Mouse (Mus musculus) lung, postnatal 0 days (tissue): ENCODE measurements around the gene Vmn2r83. TPM values are rescaled to one million over a fixed set of nuclear protein-coding genes. Genes with fewer than 3 reads are reported as not detected.

Source experiments
- ATAC-seq: fragments of 200-750 bp; cut with Nextera tagmentation; 2 replicates; pipeline ENCODE4 v1.8.0; 2017; ENCODE audit warnings: moderate library complexity
- DNase-seq: peaks from one replicate; pipeline ENCODE4 v3.0.0-alpha.2; 2016; ENCODE audit warnings: low spot score
- H3K27ac ChIP-seq: fragments of 300-500 bp; sonication (generic); 2 replicates; pipeline ENCODE4 v1.5.1; 2014; ENCODE audit warnings: antibody characterized with exemption, mild to moderate bottlenecking, low read length, mixed read lengths
- H3K27me3 ChIP-seq: fragments of 300-500 bp; sonication (generic); replicated peaks from 2 replicates; pipeline ENCODE4 v1.6.1; 2014; ENCODE audit warnings: low read length, mixed read lengths; ENCODE audit not compliant: insufficient read depth
- H3K36me3 ChIP-seq: fragments of 300-500 bp; sonication (generic); 2 replicates; pipeline ENCODE4 v1.6.1; 2014; ENCODE audit warnings: low read length, mixed read lengths; ENCODE audit not compliant: insufficient read depth
- H3K4me1 ChIP-seq: fragments of 300-500 bp; sonication (generic); 2 replicates; pipeline ENCODE4 v1.6.1; 2014; ENCODE audit warnings: antibody characterized with exemption, low read depth, low read length, mixed read lengths; ENCODE audit not compliant: insufficient read depth
- H3K4me2 ChIP-seq: fragments of 300-500 bp; sonication (generic); replicated peaks from 2 replicates; pipeline ENCODE4 v1.6.1; 2014; ENCODE audit warnings: low read depth, mild to moderate bottlenecking, low read length, moderate library complexity, mixed read lengths
- H3K4me3 ChIP-seq: fragments of 300-500 bp; sonication (generic); 2 replicates; pipeline ENCODE4 v1.5.1; 2014; ENCODE audit warnings: low read depth, low read length
- H3K9ac ChIP-seq: fragments of 300-500 bp; sonication (generic); replicated peaks from 2 replicates; pipeline ENCODE4 v1.6.1; 2014; ENCODE audit warnings: low read depth, mild to moderate bottlenecking
- H3K9me3 ChIP-seq: fragments of 300-500 bp; sonication (generic); 2 replicates; pipeline ENCODE4 v1.6.1; 2016; ENCODE audit warnings: low read length, mixed read lengths
- CTCF ChIP-seq: IDR thresholded peaks from 2 replicates; pipeline ENCODE4 v1.5.1; 2016; ENCODE audit warnings: antibody characterized with exemption, mild to moderate bottlenecking
- EP300 ChIP-seq: IDR thresholded peaks from 2 replicates; pipeline ENCODE4 v1.6.1; 2016; ENCODE audit warnings: antibody characterized with exemption, mild to moderate bottlenecking, control low read depth
- whole genome bisulfite sequencing: fragments of 180-500 bp; shearing (Covaris S2); extraction: QIAGEN DNeasy Blood & Tissue Kit; methylation state at CpG from one replicate; pipeline ENCODE4 v1.1.7; 2014; 5-methylcytosine and 5-hydroxymethylcytosine counted together
- polyA plus RNA-seq: library from polyadenylated mRNA; unstranded; fragments of >200 nt; fragmentation: Nextera tagmentation; extraction: Ambion mirVana; gene quantifications from 2 replicates; pipeline ENCODE4 v1.2.1, GENCODE M21; 2015

Gene Vmn2r83
- polyA plus RNA-seq, 1 experiment from 2014 or later, result not detected

DNA sequence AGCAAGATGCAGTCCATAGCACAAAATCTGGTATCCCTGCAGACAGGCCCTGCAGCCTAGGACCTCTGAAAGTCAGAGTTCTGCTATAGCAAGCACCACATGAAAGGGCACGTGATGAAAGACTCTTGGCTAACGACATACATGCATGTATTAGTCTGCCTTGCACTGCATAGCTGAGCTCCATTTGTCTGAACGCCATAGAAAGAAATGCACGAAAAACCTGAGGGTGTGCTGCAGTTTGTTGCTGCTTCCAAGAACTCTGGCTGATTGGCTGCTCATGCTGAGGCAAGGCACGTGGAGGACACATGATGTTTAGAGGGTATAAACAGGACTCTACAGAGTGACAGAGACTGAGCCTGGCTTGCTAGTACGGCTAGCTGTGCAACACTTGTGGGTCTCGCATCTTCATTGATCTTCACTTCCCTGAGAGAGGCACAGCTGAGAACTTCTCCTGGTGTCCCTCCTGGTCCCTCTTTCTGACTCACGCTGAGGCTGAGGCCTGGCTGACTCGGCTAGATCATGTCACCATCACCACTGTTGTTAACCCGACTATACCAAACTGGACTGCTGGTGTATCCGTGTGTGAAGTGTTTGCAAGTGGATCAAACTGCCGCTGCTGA, 68.0 kb downstream of the Vmn2r83 start:
- Histone ChIP-seq H3K27ac (no peak overlapping the region), H3K36me3 (peaks cover 9% of the 10 kb centered on the region), H3K9ac (no peak overlapping the region), H3K9me3 (no peaks in the 10 kb centered on the region), H3K4me3 (no peak overlapping the region), H3K27me3 (no peaks in the 10 kb centered on the region), H3K4me1 (peaks cover 5% of the 10 kb centered on the region; the same call in 1 of the 2 replicates), H3K4me2 (no peak overlapping the region)
- 67% methylated on average over 12 of the region's 12 CpGs for WGBS
- ATAC-seq (no peak), DNase-seq (no peak)
- no peak for TF ChIP-seq EP300
- TF ChIP-seq CTCF, result no peak

DNA sequence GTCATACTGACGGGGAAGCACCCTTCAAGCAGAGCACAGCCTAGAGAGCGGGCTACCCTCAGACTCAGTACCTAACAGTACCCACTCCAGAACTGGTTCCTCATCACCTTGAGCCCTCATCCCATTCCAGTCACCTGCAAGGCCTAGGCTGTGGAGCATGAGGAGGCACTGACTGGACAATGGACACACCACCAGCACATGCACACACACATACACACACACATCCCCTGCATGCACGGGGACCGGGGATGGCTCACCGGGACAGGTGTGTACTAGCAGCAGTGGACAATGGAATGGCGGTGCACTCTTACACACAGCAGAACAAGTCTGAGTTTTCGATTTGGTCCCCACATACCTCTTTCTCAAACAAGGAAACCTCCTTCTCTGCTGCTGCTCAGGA, 68.7 kb downstream of the Vmn2r83 start:
- H3K9me3 ChIP-seq, result no peaks in the 10 kb centered on the region
- H3K9ac ChIP-seq, result no peak overlapping the region
- no peak overlapping the region for H3K4me3 ChIP-seq
- peaks cover 9% of the 10 kb centered on the region for H3K36me3 ChIP-seq
- no peak overlapping the region for H3K4me2 ChIP-seq
- no peak for ATAC-seq
- H3K27ac ChIP-seq, result no peak overlapping the region
- TF ChIP-seq EP300, result no peak
- no peak for TF ChIP-seq CTCF
- peaks cover 5% of the 10 kb centered on the region; the same call in 1 of the 2 replicates for H3K4me1 ChIP-seq
- no peaks in the 10 kb centered on the region for H3K27me3 ChIP-seq
- DNase-seq, result no peak
- WGBS, result 89% methylated on average over 7 of the region's 7 CpGs

DNA sequence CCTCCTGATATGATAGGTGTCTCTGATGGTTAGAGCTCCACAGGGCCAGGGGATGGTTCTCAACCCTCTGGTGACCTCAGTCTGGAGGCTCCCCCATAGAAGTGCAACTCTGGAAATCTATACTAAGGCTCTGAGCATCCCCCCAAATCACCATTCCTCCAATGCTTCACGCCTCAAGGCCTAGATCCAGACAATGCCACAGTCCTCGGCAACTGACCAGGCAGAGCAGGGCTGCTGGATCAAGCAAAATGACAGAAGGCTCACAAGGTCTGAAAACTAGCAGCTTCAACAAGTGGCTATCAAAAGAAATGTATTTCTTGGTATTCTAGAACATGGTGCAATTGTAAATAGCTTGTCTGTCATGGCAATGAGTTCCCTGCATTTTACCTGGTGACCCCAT, 69.2 kb downstream of the Vmn2r83 start:
- DNase-seq, result no peak
- no peak for ATAC-seq

DNA sequence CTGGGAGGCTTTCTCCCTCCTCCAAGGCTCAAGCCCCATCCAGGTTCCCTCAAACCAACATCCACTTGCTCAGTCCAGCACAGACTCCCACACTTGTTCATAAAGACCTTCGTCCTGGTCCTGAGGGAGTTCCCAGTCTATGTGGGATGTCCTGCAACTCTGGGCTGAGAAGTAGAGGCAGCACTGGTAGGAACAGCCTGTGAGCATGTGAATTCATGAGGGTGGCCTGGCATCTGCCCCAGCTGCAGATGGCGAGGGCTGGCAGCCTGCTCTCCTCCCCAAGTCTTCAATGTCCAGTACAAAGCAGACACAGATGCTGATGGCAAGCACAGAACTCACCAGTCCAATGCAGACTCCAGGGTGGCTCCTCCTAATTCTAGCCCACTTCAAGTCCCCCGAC, 69.8 kb downstream of the Vmn2r83 start:
- Histone ChIP-seq H3K27me3 (no peaks in the 10 kb centered on the region), H3K36me3 (peaks cover 16% of the 10 kb centered on the region), H3K4me1 (no peaks in the 10 kb centered on the region), H3K9me3 (no peaks in the 10 kb centered on the region), H3K27ac (no peak overlapping the region), H3K4me2 (no peak overlapping the region), H3K9ac (no peak overlapping the region), H3K4me3 (no peak overlapping the region)
- WGBS, result 89% methylated on average over 3 of the region's 3 CpGs
- TF ChIP-seq EP300, result no peak
- ATAC-seq, result no peak
- DNase-seq, result no peak

More for the DNA sequence above, 69.2 kb downstream of the Vmn2r83 start:
- TF ChIP-seq CTCF, result no peak
- no peak for TF ChIP-seq EP300
- H3K9me3 ChIP-seq, result no peaks in the 10 kb centered on the region
- no peak overlapping the region for H3K9ac ChIP-seq
- peaks cover 2% of the 10 kb centered on the region; the same call in 1 of the 2 replicates for H3K4me1 ChIP-seq
- 81% methylated on average over 2 of the region's 2 CpGs for WGBS
- no peak overlapping the region for H3K27ac ChIP-seq
- no peak overlapping the region for H3K4me2 ChIP-seq
- peaks cover 12% of the 10 kb centered on the region for H3K36me3 ChIP-seq
- no peaks in the 10 kb centered on the region for H3K27me3 ChIP-seq
- H3K4me3 ChIP-seq, result no peak overlapping the region

DNA sequence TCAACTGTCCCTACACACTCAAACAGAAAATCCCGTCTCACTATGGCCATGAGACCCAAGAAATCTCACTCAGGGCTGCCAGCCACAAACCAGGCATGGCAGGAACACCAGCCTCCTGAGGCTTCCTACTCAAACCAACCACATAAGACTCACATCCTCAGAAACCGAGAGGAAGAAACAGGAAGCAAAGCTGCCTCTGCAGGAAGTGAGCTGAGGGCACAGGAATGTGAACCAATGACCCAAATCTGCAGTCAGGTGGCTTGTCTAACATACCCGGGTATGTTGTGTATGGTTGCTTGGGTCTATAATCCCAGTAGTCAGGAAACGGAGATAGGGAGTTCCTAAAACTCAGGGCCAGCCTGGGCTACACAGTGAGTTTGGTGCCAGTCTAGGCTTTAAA, 70.3 kb downstream of the Vmn2r83 start:
- Histone ChIP-seq H3K27ac (no peak overlapping the region), H3K4me1 (no peaks in the 10 kb centered on the region), H3K9me3 (no peaks in the 10 kb centered on the region), H3K4me2 (no peak overlapping the region), H3K4me3 (no peak overlapping the region), H3K36me3 (peaks cover 20% of the 10 kb centered on the region), H3K9ac (no peak overlapping the region), H3K27me3 (no peaks in the 10 kb centered on the region)
- ATAC-seq, result peak; percentile 25; the same call in 1 of the 2 replicates
- no peak for TF ChIP-seq EP300
- peak; percentile 36 for DNase-seq
- WGBS, result 45% methylated on average over 4 of the region's 4 CpGs

DNA sequence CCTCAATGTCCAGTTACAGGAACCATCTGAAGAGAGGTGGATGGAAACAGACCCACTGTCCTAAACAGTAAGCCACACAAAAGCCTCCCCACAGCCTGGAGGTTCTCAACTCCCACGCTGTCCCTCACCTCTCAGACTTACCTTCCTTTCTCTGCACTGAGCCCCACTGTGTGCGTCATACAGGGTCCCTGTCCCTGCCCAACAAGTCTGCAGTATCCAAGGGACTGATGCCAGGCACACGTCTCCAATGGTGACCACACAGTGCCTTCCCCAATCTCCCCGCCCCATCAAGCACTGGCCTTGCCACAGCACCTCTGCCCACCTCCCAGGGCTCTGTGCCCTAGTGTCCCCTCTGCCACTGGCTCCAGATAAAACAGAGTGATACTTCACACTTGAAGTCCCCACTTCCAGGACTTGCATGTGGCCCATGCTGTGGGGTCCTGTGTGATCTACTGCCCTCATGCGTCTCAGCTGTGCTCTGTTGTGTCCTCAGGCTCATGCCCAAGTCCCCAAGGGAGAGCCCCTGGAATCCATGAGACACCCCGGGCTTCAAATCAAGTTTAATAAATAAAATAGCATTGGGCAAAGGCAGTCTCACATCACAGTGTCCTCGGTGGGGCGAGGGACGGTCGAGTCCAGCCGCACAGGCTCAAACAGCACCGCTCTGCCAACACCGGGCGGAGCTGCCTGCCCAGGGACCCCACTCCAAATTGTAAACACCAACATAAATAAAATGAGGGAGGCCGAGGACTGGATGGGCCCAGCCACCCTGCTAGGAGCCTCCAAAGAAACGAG, 71.4 kb downstream of the Vmn2r83 start:
- Histone ChIP-seq H3K9me3 (no peaks in the 10 kb centered on the region), H3K27ac (no peak overlapping the region), H3K4me2 (no peak overlapping the region), H3K4me3 (no peak overlapping the region), H3K9ac (no peak overlapping the region), H3K27me3 (no peaks in the 10 kb centered on the region), H3K4me1 (no peaks in the 10 kb centered on the region), H3K36me3 (peaks cover 29% of the 10 kb centered on the region)
- DNase-seq (no peak), ATAC-seq (no peak)
- 91% methylated on average over 16 of the region's 16 CpGs for WGBS
- TF ChIP-seq CTCF (no peak), EP300 (no peak)
